Mouse (Mus musculus): ENCODE results near the gene Esr1.

- TF ChIP-seq CTCF (IDR thresholded peaks at IDR 0.05; ENCODE audit: low read depth) (no peak), EP300 (IDR thresholded peaks at IDR 0.05; ENCODE audit: low read depth) (no peak)
Measured at GRCm38 (mm10) chr10:5032192-5033048, 421.0 kb downstream of the Esr1 start.
